Mouse (Mus musculus) ES-E14 (cell line): ENCODE data around the gene Lyrm9.

Experiments used
- CHD2 ChIP-seq: IDR thresholded peaks from 2 replicates; pipeline ENCODE4 v1.6.1; 2014; ENCODE audit warnings: mild to moderate bottlenecking, low read depth, low read length, inconsistent platforms
- MAFK ChIP-seq: IDR thresholded peaks from 2 replicates; pipeline ENCODE4 v1.6.1; 2014; ENCODE audit warnings: mild to moderate bottlenecking, low read depth, low read length, inconsistent platforms; ENCODE audit not compliant: insufficient read depth
- ZC3H11A ChIP-seq: IDR thresholded peaks from 2 replicates; pipeline ENCODE4 v1.6.1; 2012; ENCODE audit warnings: low read depth, mild to moderate bottlenecking, inconsistent platforms, low read length, borderline replicate concordance

GRCm38 (mm10) chr11:78829373-78829772, 3.0 kb downstream of the Lyrm9 start:
- TF ChIP-seq MAFK (no peak), ZC3H11A (no peak), CHD2 (no peak)
